Mouse (Mus musculus) spleen, adult 2 months (tissue): ENCODE results near the gene Spata5. TPM values are rescaled to one million over a fixed set of nuclear protein-coding genes. Genes with fewer than 3 reads are reported as not detected.

Source experiments
- DNase-seq, 2 experiments: peaks; one replicate each; pipeline versions ENCODE4 v3.0.0 to v3.0.0-alpha.2; 2012 to 2021; ENCODE audit warnings: low spot score in 2 of 2, low read depth in 1 of 2
- H3K27ac ChIP-seq: fragments of 200-500 bp; 2 replicates; pipeline ENCODE4 v1.5.1; 2012; ENCODE audit warnings: low read length, inconsistent platforms; ENCODE audit not compliant: insufficient read depth
- H3K27me3 ChIP-seq: fragments of 200-500 bp; 2 replicates; pipeline ENCODE4 v1.6.1; 2012; ENCODE audit warnings: mild to moderate bottlenecking, moderate library complexity, low read length, inconsistent platforms; ENCODE audit not compliant: control insufficient read depth, insufficient read depth
- H3K36me3 ChIP-seq: fragments of 200-500 bp; 2 replicates; pipeline ENCODE4 v1.6.1; 2012; ENCODE audit warnings: mild to moderate bottlenecking, low read length, inconsistent platforms; ENCODE audit not compliant: control insufficient read depth, insufficient read depth
- H3K4me1 ChIP-seq: fragments of 200-500 bp; 2 replicates; pipeline ENCODE4 v1.6.1; 2011; ENCODE audit warnings: inconsistent platforms; ENCODE audit not compliant: control insufficient read depth, insufficient read depth, insufficient read length
- H3K4me3 ChIP-seq: fragments of 200-500 bp; 2 replicates; pipeline ENCODE4 v1.5.1; 2011; ENCODE audit warnings: mild to moderate bottlenecking, inconsistent platforms; ENCODE audit not compliant: insufficient read depth, insufficient read length; ENCODE audit errors: extremely low read depth
- CTCF ChIP-seq: fragments of 200-500 bp; IDR thresholded peaks from 2 replicates; pipeline ENCODE4 v1.5.1; 2011; ENCODE audit warnings: mild to moderate bottlenecking, inconsistent platforms; ENCODE audit not compliant: insufficient read depth, insufficient read length, insufficient replicate concordance; ENCODE audit errors: extremely low read depth
- POLR2A ChIP-seq: fragments of 200-500 bp; IDR thresholded peaks from 2 replicates; pipeline ENCODE4 v1.6.1; 2011; ENCODE audit warnings: low read depth, low read length, inconsistent platforms
- WGBS: fragments of 180-500 bp; shearing (Covaris S2); methylation state at CpG from one replicate; pipeline ENCODE4 v1.1.7; 2018; 5-methylcytosine and 5-hydroxymethylcytosine counted together
- polyA plus RNA-seq: library from polyadenylated mRNA; depleted of rRNA; stranded (reverse); fragments of >200 nt; gene quantifications from 2 replicates; pipeline ENCODE4 v1.2.3, GENCODE M21; 2012

The Spata5 gene
- polyA plus RNA-seq, 1 experiment = 2.3 TPM

DNA sequence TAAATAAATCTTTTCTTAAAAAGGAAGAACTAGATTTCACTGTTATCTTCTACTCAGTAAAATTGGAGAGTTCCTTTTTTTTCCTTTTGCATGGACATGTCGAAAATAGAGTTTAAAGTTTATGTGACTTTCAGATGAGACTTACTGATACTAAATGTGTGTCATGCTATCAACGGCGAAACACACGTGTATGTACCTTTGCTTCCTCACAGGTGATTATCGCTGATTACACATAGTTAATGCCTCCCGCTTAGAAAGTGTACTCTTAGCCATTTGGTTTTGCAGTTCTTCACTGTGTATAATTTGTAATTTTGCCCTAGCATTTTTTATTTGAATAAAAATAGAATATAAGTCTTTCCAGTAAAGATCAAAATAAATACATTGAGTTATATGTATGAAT, 146.4 kb downstream of the Spata5 start:
- 84% methylated on average over 6 of the region's 6 CpGs for WGBS
- TF ChIP-seq POLR2A (no peak), CTCF (no peak)
- no peaks in the 10 kb centered on the region; the same call in 1 of the 2 replicates for H3K36me3 ChIP-seq
- no peak overlapping the region for H3K4me3 ChIP-seq
- no peak for DNase-seq
- H3K27ac ChIP-seq = no peak overlapping the region
- no peaks in the 10 kb centered on the region for H3K27me3 ChIP-seq
- H3K4me1 ChIP-seq = 0 out of 2 replicates have a peak, but pooled peaks cover 3% of the 10 kb centered on the region

DNA sequence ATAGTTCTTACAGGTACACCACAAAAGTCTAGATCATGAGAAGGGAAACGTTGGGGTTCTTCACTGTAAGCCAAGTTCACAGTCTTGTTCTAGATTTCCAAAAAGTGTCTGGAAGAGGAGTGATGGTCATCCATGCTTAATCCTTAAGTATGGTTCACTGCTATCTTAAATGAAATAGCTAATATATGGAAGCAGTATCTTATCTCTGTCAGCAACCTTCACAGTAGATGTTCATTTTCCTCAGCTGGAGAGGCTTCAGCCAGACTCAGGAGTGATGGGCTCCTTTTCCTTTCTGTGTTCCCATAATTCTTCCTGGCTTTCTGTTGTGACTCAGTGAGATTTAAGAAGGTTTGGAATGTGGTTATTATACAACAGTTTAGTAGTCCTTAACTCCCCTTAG, 147.8 kb downstream of the Spata5 start:
- Histone ChIP-seq H3K4me1 (no peaks in the 10 kb centered on the region), H3K4me3 (no peak overlapping the region), H3K27ac (no peak overlapping the region), H3K27me3 (no peaks in the 10 kb centered on the region), H3K36me3 (no peaks in the 10 kb centered on the region; the same call in 1 of the 2 replicates)
- WGBS = 64% methylated on average over 1 of the region's 1 CpGs
- TF ChIP-seq CTCF = no peak
- no peak for TF ChIP-seq POLR2A
- no peak for DNase-seq

DNA sequence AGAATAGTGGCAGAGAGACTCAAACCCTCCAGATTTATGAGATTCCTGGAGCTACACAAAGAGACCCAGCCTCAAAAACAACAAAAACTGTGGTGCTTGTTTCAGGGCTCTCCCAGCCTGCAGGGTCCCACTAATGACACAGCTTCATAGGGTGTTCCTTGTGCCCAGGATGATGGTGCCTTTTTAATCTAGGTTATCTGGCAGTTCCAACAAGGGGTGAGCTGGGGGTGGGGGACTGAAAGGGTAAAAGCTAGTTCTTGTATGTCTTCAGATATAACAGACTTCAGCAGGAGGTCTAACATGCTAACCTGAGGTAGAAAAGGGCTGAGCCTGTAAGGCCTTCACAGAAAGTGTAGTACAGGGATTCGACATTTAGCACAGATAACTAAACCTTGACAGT, 149.1 kb downstream of the Spata5 start:
- no peak overlapping the region for H3K27ac ChIP-seq

DNA sequence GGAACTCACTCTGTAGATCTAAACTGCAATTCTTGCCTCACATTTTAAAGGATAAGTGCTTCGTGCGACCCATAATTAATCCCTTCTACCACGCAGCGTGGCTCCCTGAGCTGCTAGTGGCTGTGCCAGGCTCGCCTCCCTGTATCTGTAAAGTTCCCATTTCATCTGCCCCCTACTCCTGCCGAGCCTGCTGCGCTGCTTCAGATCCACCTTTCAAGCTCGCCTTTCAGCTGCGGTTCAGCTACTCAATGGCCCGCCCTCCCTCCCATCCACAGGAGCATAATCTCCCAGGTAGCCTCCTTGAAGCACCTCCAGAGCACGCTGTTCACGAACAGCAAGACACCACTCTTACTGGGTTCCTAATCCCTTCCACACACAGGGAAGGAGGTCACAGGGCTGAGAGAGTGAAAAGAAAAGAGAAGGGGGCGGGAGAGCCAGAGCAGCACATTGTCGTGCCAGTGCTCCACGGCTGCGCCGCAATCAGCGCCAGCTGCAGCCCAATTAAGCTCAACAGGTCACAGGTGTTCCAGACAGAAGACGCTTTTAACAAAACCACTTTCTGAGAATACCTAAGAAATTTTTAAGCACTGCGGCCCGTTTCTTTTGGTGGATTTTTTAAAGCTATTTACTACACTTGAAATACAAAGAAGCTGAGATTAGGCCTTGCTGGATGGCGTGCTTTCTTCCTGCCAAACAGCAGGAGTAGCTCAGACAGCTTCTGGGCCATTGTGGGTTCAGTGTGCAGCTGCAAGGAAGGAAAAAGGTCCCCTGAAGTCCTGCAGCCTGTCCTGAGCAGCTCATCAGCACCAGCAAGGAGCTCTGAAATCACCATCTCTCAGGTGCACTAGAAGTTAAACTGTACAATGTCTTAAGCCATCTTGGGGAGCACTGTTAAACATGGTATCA, 150.2 kb downstream of the Spata5 start:
- TF ChIP-seq POLR2A (no peak), CTCF (no peak)
- WGBS = 93% methylated on average over 22 of the region's 22 CpGs
- H3K27ac ChIP-seq = no peak overlapping the region
- no peak for DNase-seq
- H3K27me3 ChIP-seq = no peaks in the 10 kb centered on the region
- no peak overlapping the region for H3K4me3 ChIP-seq
- no peaks in the 10 kb centered on the region for H3K4me1 ChIP-seq
- H3K36me3 ChIP-seq = no peaks in the 10 kb centered on the region; the same call in 1 of the 2 replicates

More for the DNA sequence above, 149.1 kb downstream of the Spata5 start:
- Histone ChIP-seq H3K4me1 (no peaks in the 10 kb centered on the region), H3K4me3 (no peak overlapping the region), H3K27me3 (no peaks in the 10 kb centered on the region), H3K36me3 (no peaks in the 10 kb centered on the region; the same call in 1 of the 2 replicates)
- DNase-seq = no peak
- 97% methylated on average over 1 of the region's 1 CpGs for WGBS
- TF ChIP-seq CTCF = no peak

DNA sequence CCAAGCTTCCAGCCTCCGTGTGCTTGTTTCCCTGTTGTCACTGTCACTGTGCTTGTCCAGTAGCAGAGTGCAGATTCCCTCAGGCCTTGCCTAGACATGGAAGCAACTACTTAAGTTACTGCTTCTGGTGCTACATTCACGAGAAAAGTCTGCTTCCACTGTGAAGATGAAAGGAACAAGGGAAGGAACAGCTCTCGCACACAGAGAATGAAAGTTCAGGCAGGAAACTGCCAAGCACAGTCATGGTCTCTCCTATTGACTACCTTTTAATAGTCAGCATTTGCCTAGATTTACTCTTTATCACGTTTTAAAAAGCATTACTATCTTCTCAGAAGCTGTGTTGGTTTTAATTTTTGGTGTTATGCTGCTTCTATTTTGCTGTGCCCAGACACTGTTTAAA, 151.9 kb downstream of the Spata5 start:
- Histone ChIP-seq H3K27me3 (no peaks in the 10 kb centered on the region), H3K36me3 (no peaks in the 10 kb centered on the region; the same call in 1 of the 2 replicates), H3K4me1 (no peaks in the 10 kb centered on the region), H3K27ac (no peak overlapping the region), H3K4me3 (no peak overlapping the region)
- no peak for DNase-seq
- no peak for TF ChIP-seq POLR2A
- TF ChIP-seq CTCF = no peak
- WGBS = 69% methylated on average over 4 of the region's 4 CpGs

DNA sequence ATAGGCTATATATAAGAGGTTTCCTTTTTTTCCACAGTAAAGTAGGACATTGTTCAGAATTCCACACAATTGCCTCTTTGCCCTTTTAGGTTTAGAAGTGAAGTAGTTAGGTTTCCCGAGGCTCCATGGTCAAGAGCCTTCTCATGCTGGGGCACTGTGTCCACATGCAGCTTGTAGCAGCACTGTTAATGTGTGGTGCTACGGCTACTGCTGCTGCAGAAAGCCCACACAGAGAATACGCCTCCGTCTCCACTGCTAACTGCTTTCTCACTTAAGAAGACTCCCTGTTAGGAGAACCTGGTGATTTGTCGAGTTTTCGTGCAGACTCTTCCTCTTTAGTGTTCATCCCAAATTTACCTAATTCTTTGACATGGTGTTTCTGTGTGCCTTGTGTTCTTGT, 152.4 kb downstream of the Spata5 start:
- no peak overlapping the region for H3K27ac ChIP-seq
- no peak overlapping the region for H3K4me3 ChIP-seq
- no peaks in the 10 kb centered on the region for H3K27me3 ChIP-seq
- 92% methylated on average over 6 of the region's 6 CpGs for WGBS
- TF ChIP-seq POLR2A (no peak), CTCF (no peak)
- no peaks in the 10 kb centered on the region; the same call in 1 of the 2 replicates for H3K36me3 ChIP-seq
- no peak for DNase-seq
- H3K4me1 ChIP-seq = no peaks in the 10 kb centered on the region

DNA sequence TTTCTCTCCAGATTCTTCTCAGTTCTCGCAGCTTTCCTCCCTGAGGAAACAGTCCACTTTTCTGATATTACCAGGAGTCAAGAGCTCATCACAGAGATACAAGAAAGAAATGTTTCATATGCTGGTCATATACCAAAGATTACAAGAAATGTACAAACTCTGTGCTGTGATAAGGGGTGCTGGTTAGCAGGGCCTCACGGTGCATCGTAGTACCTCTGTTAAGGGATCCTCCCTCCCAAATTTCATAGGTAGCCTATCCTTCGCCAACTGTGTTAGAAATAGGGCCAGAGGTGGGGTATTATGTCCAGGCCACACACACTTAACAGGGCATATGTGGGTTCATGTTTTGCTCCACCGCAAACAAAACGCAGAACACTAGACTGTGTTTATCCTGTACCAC, 157.1 kb downstream of the Spata5 start:
- TF ChIP-seq CTCF (no peak), POLR2A (no peak)
- Histone ChIP-seq H3K27ac (no peak overlapping the region), H3K27me3 (no peaks in the 10 kb centered on the region), H3K4me3 (no peak overlapping the region), H3K36me3 (peaks cover 6% of the 10 kb centered on the region; the same call in 1 of the 2 replicates), H3K4me1 (no peaks in the 10 kb centered on the region)
- WGBS = 92% methylated on average over 6 of the region's 6 CpGs
- DNase-seq = no peak
